Mouse (Mus musculus) left cerebral cortex, postnatal 10 days (tissue): ENCODE measurements around the gene Ifi27. TPM values are rescaled to one million over a fixed set of nuclear protein-coding genes. Genes with fewer than 3 reads are reported as not detected.
"Not testable (repeated sequence)": the region's sequence is repeated elsewhere in the genome, so short reads cannot be mapped to it uniquely, and the experiment has no call there.

Experiments used
- DNase-seq, 2 experiments: peaks; one replicate each; pipeline ENCODE4 v3.0.0; 2021 to 2022; ENCODE audit warnings: low spot score in 2 of 2, mixed read lengths in 1 of 2; ENCODE audit errors: extremely low spot score in 1 of 2
- intact Hi-C: fragments of 180-260 bp; cut with DNase I; formaldehyde crosslinking; loops from one replicate; pipeline ENCODE4 v1.15.1; 2025
- total RNA-seq, 2 experiments: library from RNA; stranded (reverse); gene quantifications; 2 replicates each; pipeline ENCODE4 v1.2.3; 2021

Ifi27 gene
- total RNA-seq, 2 experiments from 2014 or later = 27.9 to 31.4 TPM

GRCm38 (mm10) chr12:103443524-103443923 lies 9.5 kb downstream of the Ifi27 start, which contains the start of gene Ifi27l2a:
Gene Ifi27l2a, minus strand, starts transcription at chr12:103443680.
- intact Hi-C loops = loop anchor here (5.0 kb wide), 1 partner anchor 39 kb away; no protein-coding TSS in a partner anchor
- no peak for DNase-seq

GRCm38 (mm10) chr12:103444261-103444660 lies 10.2 kb downstream of the Ifi27 start:
- DNase-seq = not testable (repeated sequence)
- intact Hi-C loops = loop anchor here (5.0 kb wide), 1 partner anchor 38 kb away; no protein-coding TSS in a partner anchor

- intact Hi-C loops = no loop called here
- no peak for DNase-seq
These were observed 11.0 kb downstream of the Ifi27 start for GRCm38 (mm10) chr12:103445060-103445459.

- intact Hi-C loops = no loop called here
- DNase-seq = no peak
These were observed 19.4 kb downstream of the Ifi27 start for GRCm38 (mm10) chr12:103453361-103453760.

- intact Hi-C loops, DNase-seq: not testable (repeated sequence)
These were observed 22.7 kb downstream of the Ifi27 start for GRCm38 (mm10) chr12:103456727-103457126.

- DNase-seq = no peak
- intact Hi-C loops = no loop called here
These were observed 23.1 kb downstream of the Ifi27 start, which contains the start of gene Ifi27l2b for GRCm38 (mm10) chr12:103457140-103457539. Gene Ifi27l2b, minus strand, starts transcription at chr12:103457223.

- DNase-seq = no peak
- intact Hi-C loops = no loop called here
These were observed 40.5 kb downstream of the Ifi27 start for GRCm38 (mm10) chr12:103474481-103474880.

- no peak for DNase-seq
- intact Hi-C loops = no loop called here
These were observed 42.9 kb downstream of the Ifi27 start for GRCm38 (mm10) chr12:103476779-103477389.

- intact Hi-C loops = no loop called here
These were observed 43.5 kb downstream of the Ifi27 start for GRCm38 (mm10) chr12:103477461-103478015.

GRCm38 (mm10) chr12:103481671-103482070 lies 47.7 kb downstream of the Ifi27 start:
- intact Hi-C loops = loop anchor here (5.0 kb wide), 1 partner anchor 39 kb away; the partner anchor contains the start of gene Ifi27l2a

More at GRCm38 (mm10) chr12:103477461-103478015, 43.5 kb downstream of the Ifi27 start:
- DNase-seq = no peak

GRCm38 (mm10) chr12:103482781-103483180 lies 48.8 kb downstream of the Ifi27 start:
- intact Hi-C loops = loop anchor here (5.0 kb wide), 1 partner anchor 40 kb away; the partner anchor contains the start of gene Ifi27l2a
- no peak for DNase-seq

More at GRCm38 (mm10) chr12:103481671-103482070, 47.7 kb downstream of the Ifi27 start:
- DNase-seq = no peak

GRCm38 (mm10) chr12:103484200-103484972 lies 50.4 kb downstream of the Ifi27 start:
- DNase-seq = not testable (repeated sequence)
- intact Hi-C loops = loop anchor here (5.0 kb wide), 1 partner anchor 42 kb away; the partner anchor contains the start of gene Ifi27l2a

- intact Hi-C loops = no loop called here
- DNase-seq = no peak
These were observed 52.7 kb downstream of the Ifi27 start for GRCm38 (mm10) chr12:103486726-103487125.

- no peak for DNase-seq
- intact Hi-C loops = no loop called here
These were observed 53.3 kb downstream of the Ifi27 start for GRCm38 (mm10) chr12:103487276-103487675.

GRCm38 (mm10) chr12:103487750-103488149 lies 53.7 kb downstream of the Ifi27 start:
- intact Hi-C loops = no loop called here

More at GRCm38 (mm10) chr12:103487750-103488149, 53.7 kb downstream of the Ifi27 start:
- DNase-seq = no peak

Other genes starting within 250 kb of the Ifi27 start
- gene Prima1, start 192.1 kb upstream of the Ifi27 start, total RNA-seq = 1 to 10 TPM; 1.3 to 3.0 TPM
- 1 to 10 TPM; 5.1 to 7.1 TPM for gene Fam181a, start 123.2 kb upstream of the Ifi27 start, total RNA-seq
- gene Asb2, start 78.2 kb upstream of the Ifi27 start, total RNA-seq = 1 to 10 TPM; 3.3 to 3.7 TPM
- gene Otub2, start 45.5 kb upstream of the Ifi27 start, total RNA-seq = 10 to 100 TPM; 20.6 to 23.2 TPM
- gene 9330161L09Rik, start 26.4 kb upstream of the Ifi27 start, total RNA-seq = 1 to 10 TPM; 1.8 to 3.4 TPM
- gene Ddx24, start 8.4 kb upstream of the Ifi27 start, total RNA-seq = 100 to 1,000 TPM; 172 to 173 TPM
- 1 to 10 TPM; 3.3 to 5.4 TPM for gene Ifi27l2a, start 9.5 kb downstream of the Ifi27 start, total RNA-seq
- gene Ifi27l2b, start 23.0 kb downstream of the Ifi27 start, total RNA-seq = not detected
- 10 to 100 TPM in 1 of 2 experiments, 1 to 10 TPM in 1; 9.6 to 11.3 TPM for gene Ppp4r4, start 98.1 kb downstream of the Ifi27 start, total RNA-seq
- not detected for gene Serpina10, start 197.2 kb downstream of the Ifi27 start, total RNA-seq
- gene Serpina6, start 223.0 kb downstream of the Ifi27 start, total RNA-seq = not detected
- not detected for gene Serpina16, start 241.9 kb downstream of the Ifi27 start, total RNA-seq